Mouse (Mus musculus) embryonic facial prominence, embryonic 12.5 days (tissue): ENCODE measurements at regions not wholly inside any gene's neighbourhood (a gene's known extent, or its start where the extent isn't known, plus 50 kb on each side); places are given as distances from the start of the nearest gene placed in this dataset.

Experiments
- ATAC-seq: fragments of 200-750 bp; cut with Nextera tagmentation; 2 replicates; pipeline ENCODE4 v1.8.0; 2017; ENCODE audit not compliant: insufficient number of reproducible peaks, insufficient read depth, low FRiP score, low TSS enrichment
- H3K27ac ChIP-seq: fragments of 300-500 bp; sonication (generic); 2 replicates; pipeline ENCODE4 v1.5.1; 2016; ENCODE audit warnings: mild to moderate bottlenecking
- H3K27me3 ChIP-seq: fragments of 300-500 bp; sonication (generic); 2 replicates; pipeline ENCODE4 v1.6.1; 2016; ENCODE audit warnings: mild to moderate bottlenecking, moderate library complexity
- H3K36me3 ChIP-seq: fragments of 300-500 bp; sonication (generic); 2 replicates; pipeline ENCODE4 v1.6.1; 2016; ENCODE audit warnings: mild to moderate bottlenecking
- H3K4me1 ChIP-seq: fragments of 300-500 bp; sonication (generic); 2 replicates; pipeline ENCODE4 v1.6.1; 2016
- H3K4me2 ChIP-seq: fragments of 300-500 bp; sonication (generic); replicated peaks from 2 replicates; pipeline ENCODE4 v1.6.1; 2016; ENCODE audit warnings: mild to moderate bottlenecking, moderate library complexity
- H3K4me3 ChIP-seq: fragments of 300-500 bp; sonication (generic); 2 replicates; pipeline ENCODE4 v1.5.1; 2016; ENCODE audit warnings: mild to moderate bottlenecking
- H3K9ac ChIP-seq: fragments of 300-500 bp; sonication (generic); 2 replicates; pipeline ENCODE4 v1.6.1; 2016; ENCODE audit warnings: mild to moderate bottlenecking, moderate library complexity
- H3K9me3 ChIP-seq: fragments of 300-500 bp; sonication (generic); 2 replicates; pipeline ENCODE4 v1.6.1; 2016; ENCODE audit warnings: mild to moderate bottlenecking, moderate library complexity
- WGBS: fragments of 180-500 bp; shearing (Covaris S2); methylation state at CpG from one replicate; pipeline ENCODE4 v1.1.7; 2016; 5-methylcytosine and 5-hydroxymethylcytosine counted together

GRCm38 (mm10) chr1:155023324-155023723 lies 76.1 kb downstream of the Ier5 start:
- H3K4me2 ChIP-seq = no peak overlapping the region
- no peak overlapping the region for H3K9ac ChIP-seq
- H3K27me3 ChIP-seq = no peaks in the 10 kb centered on the region
- peaks cover 14% of the 10 kb centered on the region; the same call in 1 of the 2 replicates for H3K4me1 ChIP-seq
- no peaks in the 10 kb centered on the region for H3K9me3 ChIP-seq
- no peak overlapping the region for H3K27ac ChIP-seq
- H3K4me3 ChIP-seq = no peak overlapping the region
- ATAC-seq = no peak
- WGBS = 74% methylated on average over 11 of the region's 11 CpGs
- no peaks in the 10 kb centered on the region for H3K36me3 ChIP-seq

GRCm38 (mm10) chr1:155015669-155016068 lies 83.8 kb downstream of the Ier5 start:
- H3K4me1 ChIP-seq = peaks cover 6% of the 10 kb centered on the region
- H3K4me2 ChIP-seq = no peak overlapping the region
- H3K9ac ChIP-seq = no peak overlapping the region
- H3K4me3 ChIP-seq = no peak overlapping the region
- no peak overlapping the region for H3K27ac ChIP-seq
- ATAC-seq = no peak
- H3K36me3 ChIP-seq = no peaks in the 10 kb centered on the region
- 86% methylated on average over 3 of the region's 3 CpGs for WGBS
- peaks cover 3% of the 10 kb centered on the region; the same call in 1 of the 2 replicates for H3K27me3 ChIP-seq
- no peaks in the 10 kb centered on the region for H3K9me3 ChIP-seq

GRCm38 (mm10) chr1:155014944-155015343 lies 84.5 kb downstream of the Ier5 start:
- ATAC-seq = no peak
- Histone ChIP-seq H3K36me3 (no peaks in the 10 kb centered on the region), H3K9ac (no peak overlapping the region), H3K4me3 (no peak overlapping the region), H3K4me1 (peaks cover 6% of the 10 kb centered on the region), H3K27ac (no peak overlapping the region), H3K9me3 (no peaks in the 10 kb centered on the region), H3K27me3 (peaks cover 3% of the 10 kb centered on the region; the same call in 1 of the 2 replicates), H3K4me2 (no peak overlapping the region)
- 82% methylated on average over 3 of the region's 3 CpGs for WGBS

DNA sequence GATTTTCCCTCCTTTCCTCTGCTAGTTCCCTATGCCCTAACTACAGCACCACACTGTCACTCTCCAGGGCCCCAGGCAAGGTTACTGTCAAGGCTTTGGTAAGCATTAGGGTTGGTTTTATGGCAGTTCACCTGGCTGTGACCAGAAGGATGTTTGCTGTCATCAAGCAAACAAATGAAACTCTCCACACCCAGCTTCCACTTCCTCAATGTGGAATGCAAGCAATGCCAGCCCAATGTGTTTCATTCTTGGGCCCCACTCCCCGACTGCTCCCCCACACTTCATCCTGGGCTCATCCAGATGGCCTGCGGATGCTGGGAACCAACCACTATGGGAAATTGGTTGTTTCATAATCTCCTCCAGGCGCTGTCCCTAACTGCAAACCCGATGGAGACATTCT lies 85.7 kb downstream of the Ier5 start:
- Histone ChIP-seq H3K9me3 (no peaks in the 10 kb centered on the region), H3K36me3 (no peaks in the 10 kb centered on the region), H3K27me3 (peaks cover 3% of the 10 kb centered on the region; the same call in 1 of the 2 replicates), H3K4me3 (no peak overlapping the region), H3K4me2 (no peak overlapping the region), H3K27ac (no peak overlapping the region), H3K9ac (no peak overlapping the region), H3K4me1 (peaks cover 6% of the 10 kb centered on the region)
- 41% methylated on average over 4 of the region's 4 CpGs for WGBS
- ATAC-seq = no peak

GRCm38 (mm10) chr1:155013361-155013760 lies 86.1 kb downstream of the Ier5 start:
- no peak for ATAC-seq
- no peaks in the 10 kb centered on the region for H3K36me3 ChIP-seq
- no peak overlapping the region for H3K4me3 ChIP-seq
- peaks cover 6% of the 10 kb centered on the region for H3K4me1 ChIP-seq
- no peak overlapping the region for H3K27ac ChIP-seq
- no peak overlapping the region for H3K4me2 ChIP-seq
- H3K9me3 ChIP-seq = no peaks in the 10 kb centered on the region
- 59% methylated on average over 4 of the region's 4 CpGs for WGBS
- no peak overlapping the region for H3K9ac ChIP-seq
- H3K27me3 ChIP-seq = peaks cover 3% of the 10 kb centered on the region; the same call in 1 of the 2 replicates

DNA sequence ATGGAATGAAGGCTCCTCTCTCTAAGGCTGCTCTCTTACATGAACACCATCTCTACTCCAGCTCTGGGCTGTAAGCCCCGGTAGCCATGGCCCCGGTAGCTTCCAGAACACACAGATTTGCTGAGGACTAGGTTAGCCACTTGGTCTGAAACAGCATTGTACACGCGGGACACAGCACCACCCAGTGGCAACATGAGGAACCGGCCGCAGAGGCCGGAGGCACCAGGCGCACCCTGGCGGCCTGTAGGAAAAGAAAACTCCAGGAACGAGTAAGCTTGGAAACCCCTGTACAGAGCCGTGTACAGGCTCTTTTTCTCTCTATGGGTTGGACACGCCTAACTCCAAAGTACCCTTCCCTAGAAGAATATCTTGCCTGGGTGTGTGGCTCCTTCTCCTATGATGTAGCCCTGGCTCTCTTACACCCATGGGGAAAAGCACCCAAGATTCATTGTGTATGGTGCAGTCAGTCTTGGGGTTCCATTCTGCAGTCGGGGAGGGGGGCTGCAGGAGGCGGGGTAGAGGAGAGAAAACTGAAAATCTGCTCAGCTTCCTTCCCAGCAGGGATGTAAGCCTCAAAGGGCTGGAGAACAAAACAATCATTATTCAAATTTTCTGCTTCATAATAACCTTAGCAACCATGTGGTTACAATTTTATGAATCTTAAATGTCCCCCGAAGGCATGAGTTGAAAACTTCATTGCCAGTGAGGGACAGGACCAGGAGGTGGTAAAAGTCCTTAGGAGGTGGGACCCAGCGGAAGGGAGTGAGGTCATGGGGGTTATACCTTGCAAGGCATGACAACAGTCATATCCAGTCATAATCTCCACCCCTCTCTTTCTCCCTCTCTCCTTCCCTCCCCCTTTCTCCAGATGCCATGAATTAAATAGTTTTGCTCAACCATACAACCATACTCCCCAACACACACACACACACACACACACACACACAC lies 92.6 kb downstream of the Ier5 start:
- no peaks in the 10 kb centered on the region for H3K36me3 ChIP-seq
- no peak overlapping the region for H3K4me2 ChIP-seq
- WGBS = 12% methylated on average over 16 of the region's 16 CpGs
- H3K9ac ChIP-seq = no peak overlapping the region
- H3K4me3 ChIP-seq = no peak overlapping the region
- peak; percentile 61 for ATAC-seq
- no peaks in the 10 kb centered on the region for H3K4me1 ChIP-seq
- H3K27ac ChIP-seq = no peak overlapping the region
- H3K9me3 ChIP-seq = no peaks in the 10 kb centered on the region
- peaks cover 7% of the 10 kb centered on the region; the same call in 1 of the 2 replicates for H3K27me3 ChIP-seq

DNA sequence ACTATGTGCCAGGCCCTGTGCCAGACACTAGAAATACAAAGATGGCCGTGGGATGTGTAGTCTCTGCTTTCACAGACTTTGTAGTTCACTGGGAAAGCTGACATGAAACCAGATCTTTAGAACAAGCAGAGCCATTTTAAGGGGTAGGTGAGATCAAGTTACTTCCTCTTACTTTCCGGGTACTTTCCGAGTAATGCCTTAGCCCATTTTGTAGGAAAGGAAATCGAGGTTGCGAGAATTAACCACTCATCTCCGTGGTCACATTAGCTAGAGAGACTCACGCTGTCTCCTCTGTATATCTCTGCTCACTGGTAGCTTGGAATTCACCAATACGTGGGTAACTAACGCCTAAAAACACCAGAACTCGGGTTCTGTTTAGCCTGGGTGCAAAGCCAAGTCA lies 93.3 kb downstream of the Ier5 start:
- Histone ChIP-seq H3K27ac (no peak overlapping the region), H3K27me3 (peaks cover 6% of the 10 kb centered on the region; the same call in 1 of the 2 replicates), H3K9me3 (no peaks in the 10 kb centered on the region), H3K9ac (no peak overlapping the region), H3K4me3 (no peak overlapping the region), H3K4me2 (no peak overlapping the region), H3K4me1 (no peaks in the 10 kb centered on the region), H3K36me3 (no peaks in the 10 kb centered on the region)
- 80% methylated on average over 10 of the region's 10 CpGs for WGBS
- no peak for ATAC-seq

DNA sequence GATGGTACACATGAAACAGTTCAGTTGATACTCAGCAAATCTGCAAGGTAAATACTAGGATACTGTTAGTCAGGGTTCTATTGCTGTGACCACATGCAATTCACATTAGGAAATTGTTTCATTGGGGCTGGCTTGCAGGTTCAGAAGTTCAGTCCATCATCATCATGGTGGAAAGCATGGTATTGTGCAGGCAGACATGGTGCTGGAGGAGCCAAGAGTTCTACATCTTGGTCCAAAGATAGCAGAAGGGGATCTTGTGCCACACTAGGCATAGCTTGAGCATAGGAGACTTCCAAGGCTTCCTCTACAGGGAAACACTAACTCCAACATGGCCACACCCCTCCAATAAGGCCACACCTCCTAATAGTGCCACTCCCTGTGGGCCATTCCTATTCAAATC lies 99.1 kb downstream of the Ier5 start:
- Histone ChIP-seq H3K27ac (no peak overlapping the region), H3K4me1 (peaks cover 10% of the 10 kb centered on the region; the same call in 1 of the 2 replicates), H3K9me3 (no peaks in the 10 kb centered on the region), H3K9ac (no peak overlapping the region), H3K4me2 (no peak overlapping the region), H3K36me3 (no peaks in the 10 kb centered on the region), H3K4me3 (no peak overlapping the region), H3K27me3 (0 out of 2 replicates have a peak, but pooled peaks cover 4% of the 10 kb centered on the region)
- ATAC-seq = no peak

- ATAC-seq = no peak
- WGBS = 76% methylated on average over 9 of the region's 9 CpGs
- H3K36me3 ChIP-seq = no peaks in the 10 kb centered on the region
Observed at GRCm38 (mm10) chr1:154999501-155000131, 99.8 kb downstream of the Ier5 start.

DNA sequence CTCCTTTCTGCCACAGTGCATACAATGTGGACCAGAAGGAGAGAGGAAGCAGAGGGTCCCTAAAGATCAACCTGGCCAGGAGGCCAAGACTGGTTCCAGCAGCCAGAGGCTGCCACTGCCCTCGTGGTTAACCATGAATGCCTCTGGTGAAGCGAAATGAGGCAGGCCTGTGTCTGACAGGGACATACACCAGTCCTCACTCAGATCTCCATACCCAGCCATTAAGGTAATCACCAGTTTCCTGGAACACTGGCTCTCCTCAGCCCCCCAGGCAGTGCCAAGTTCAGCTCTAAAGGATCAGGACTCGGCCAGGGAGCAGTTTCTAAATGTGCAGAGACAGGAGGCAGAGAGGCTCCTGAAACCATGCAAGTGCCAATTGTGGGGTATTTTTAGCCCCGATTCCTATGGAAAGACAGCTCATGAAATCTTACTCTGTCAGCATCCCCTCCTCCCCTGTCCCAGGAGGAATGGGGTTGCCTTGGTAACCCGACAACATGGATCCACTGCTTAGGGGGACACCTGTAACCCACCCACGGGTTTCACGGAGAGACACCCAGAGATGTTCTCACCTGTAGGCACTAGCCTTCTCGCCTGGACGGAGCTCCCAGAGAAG lies 103.6 kb downstream of the Ier5 start:
- Histone ChIP-seq H3K9me3 (no peaks in the 10 kb centered on the region), H3K36me3 (no peaks in the 10 kb centered on the region), H3K9ac (no peak overlapping the region), H3K27ac (no peak overlapping the region), H3K27me3 (no peaks in the 10 kb centered on the region), H3K4me2 (no peak overlapping the region), H3K4me1 (peaks cover 10% of the 10 kb centered on the region; the same call in 1 of the 2 replicates), H3K4me3 (no peak overlapping the region)
- 0 out of 2 replicates have a peak, but pooled peaks have one; percentile 28 for ATAC-seq
- 61% methylated on average over 9 of the region's 9 CpGs for WGBS

More at GRCm38 (mm10) chr1:154999501-155000131, 99.8 kb downstream of the Ier5 start:
- Histone ChIP-seq H3K27ac (no peak overlapping the region), H3K4me3 (no peak overlapping the region), H3K9ac (no peak overlapping the region), H3K27me3 (no peaks in the 10 kb centered on the region), H3K4me2 (no peak overlapping the region), H3K4me1 (peaks cover 10% of the 10 kb centered on the region; the same call in 1 of the 2 replicates), H3K9me3 (no peaks in the 10 kb centered on the region)

DNA sequence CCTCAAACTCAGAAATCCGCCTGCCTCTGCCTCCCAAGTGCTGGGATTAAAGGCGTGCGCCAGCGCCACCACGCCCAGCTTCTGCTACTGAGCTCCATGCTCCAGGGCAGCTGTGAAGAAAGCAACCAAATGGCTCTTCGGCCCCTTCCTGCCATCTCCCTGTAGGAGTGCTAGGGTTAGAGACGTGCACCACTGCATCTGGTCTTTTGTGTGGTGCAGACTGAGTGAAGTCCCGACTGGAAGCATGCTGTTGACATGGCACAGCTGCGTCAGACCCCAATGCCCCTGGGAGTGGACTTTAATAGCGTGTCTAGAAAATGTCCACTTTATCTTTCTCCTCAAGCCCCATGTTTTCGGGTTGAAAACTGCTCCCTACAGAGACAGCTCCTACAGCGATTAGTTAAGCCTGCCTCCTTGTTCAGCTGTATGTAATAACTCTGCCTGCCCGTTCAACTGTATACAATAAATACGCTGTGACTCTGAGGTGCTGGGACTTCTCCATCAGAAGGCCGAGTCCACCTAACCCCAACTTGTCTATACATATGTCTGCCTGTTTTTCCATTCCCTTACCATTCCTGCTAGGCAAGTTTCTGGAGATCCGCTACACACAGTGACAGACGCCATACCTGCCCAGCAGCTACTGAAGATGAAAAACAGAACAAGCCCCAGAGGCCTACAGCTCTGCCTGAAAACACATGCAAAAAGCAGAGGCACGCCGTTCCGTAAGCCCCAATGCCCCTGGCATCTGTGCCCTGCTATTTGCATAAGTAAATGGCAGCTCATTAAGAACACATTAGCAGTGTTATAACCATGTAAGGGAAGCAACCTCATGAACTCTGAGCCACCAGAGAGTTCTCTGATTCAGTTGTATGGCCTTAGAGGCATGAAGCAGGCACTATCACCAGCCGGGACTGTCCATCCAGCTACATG lies 105.2 kb downstream of the Ier5 start:
- H3K36me3 ChIP-seq = no peaks in the 10 kb centered on the region
- no peak for ATAC-seq
- H3K4me3 ChIP-seq = no peak overlapping the region
- peaks cover 10% of the 10 kb centered on the region; the same call in 1 of the 2 replicates for H3K4me1 ChIP-seq
- no peak overlapping the region for H3K4me2 ChIP-seq
- WGBS = 74% methylated on average over 21 of the region's 21 CpGs
- H3K27ac ChIP-seq = no peak overlapping the region
- no peaks in the 10 kb centered on the region for H3K27me3 ChIP-seq
- H3K9ac ChIP-seq = no peak overlapping the region
- no peaks in the 10 kb centered on the region for H3K9me3 ChIP-seq
